Mouse (Mus musculus): ENCODE measurements around the gene Adra1b.

Gene Adra1b

GRCm38 (mm10) chr11:43892546-43892945, 8.5 kb downstream of the Adra1b start:
- DNase-seq = no peak

GRCm38 (mm10) chr11:43891457-43891856, 9.6 kb downstream of the Adra1b start:
- no peak for DNase-seq

GRCm38 (mm10) chr11:43889208-43889915, 11.6 kb downstream of the Adra1b start:
- peak; percentile 6 for DNase-seq

- no peak for DNase-seq
Observed at GRCm38 (mm10) chr11:43888736-43889135, 12.3 kb downstream of the Adra1b start.

- no peak for DNase-seq
Observed at GRCm38 (mm10) chr11:43887597-43887996, 13.4 kb downstream of the Adra1b start.

GRCm38 (mm10) chr11:43884521-43884920, 16.5 kb downstream of the Adra1b start:
- no peak for DNase-seq

GRCm38 (mm10) chr11:43883641-43884181, 17.3 kb downstream of the Adra1b start:
- no peak for DNase-seq

GRCm38 (mm10) chr11:43877211-43877610, 23.8 kb downstream of the Adra1b start:
- DNase-seq = no peak

GRCm38 (mm10) chr11:43867721-43868281, 33.2 kb downstream of the Adra1b start:
- no peak for DNase-seq

- DNase-seq = no peak
Observed at GRCm38 (mm10) chr11:43865298-43866165, 35.5 kb downstream of the Adra1b start.

GRCm38 (mm10) chr11:43853046-43853445, 48.0 kb downstream of the Adra1b start:
- no peak for DNase-seq

- no peak for DNase-seq
Observed at GRCm38 (mm10) chr11:43848056-43848455, 53.0 kb downstream of the Adra1b start.

GRCm38 (mm10) chr11:43841596-43841995, 59.4 kb downstream of the Adra1b start:
- DNase-seq = no peak

- DNase-seq = no peak
Observed at GRCm38 (mm10) chr11:43840491-43840890, 60.5 kb downstream of the Adra1b start.

- DNase-seq = peak; percentile 87
Observed at GRCm38 (mm10) chr11:43835880-43836740, 64.9 kb downstream of the Adra1b start.

GRCm38 (mm10) chr11:43835456-43835855, 65.6 kb downstream of the Adra1b start:
- DNase-seq = no peak

- DNase-seq = no peak
Observed at GRCm38 (mm10) chr11:43834531-43834930, 66.5 kb downstream of the Adra1b start.

GRCm38 (mm10) chr11:43831530-43831929, 69.5 kb downstream of the Adra1b start:
- DNase-seq = no peak

GRCm38 (mm10) chr11:43826769-43827168, 74.2 kb downstream of the Adra1b start:
- DNase-seq = no peak

GRCm38 (mm10) chr11:43823349-43823748, 77.7 kb downstream of the Adra1b start:
- no peak for DNase-seq

GRCm38 (mm10) chr11:43820552-43821460, 80.2 kb downstream of the Adra1b start:
- DNase-seq = no peak

Data from retina, postnatal 1 day (tissue).